Mouse (Mus musculus) neural tube, embryonic 13.5 days (tissue): Measurements from ENCODE around the gene A630076J17Rik. TPM values are rescaled to one million over a fixed set of nuclear protein-coding genes. Genes with fewer than 3 reads are reported as not detected.
A peak's percentile ranks its signal among the peaks of the same experiment; 100 is the strongest.

Experiments used
- ATAC-seq: fragments of 200-750 bp; cut with Nextera tagmentation; 2 replicates; pipeline ENCODE4 v1.8.0; 2017; ENCODE audit warnings: low read depth, mild to moderate bottlenecking, moderate TSS enrichment, moderate library complexity
- H3K27ac ChIP-seq: fragments of 300-500 bp; sonication (generic); replicated peaks from 2 replicates; pipeline ENCODE4 v1.5.1; 2015; ENCODE audit warnings: moderate library complexity, mild to moderate bottlenecking, inconsistent platforms
- H3K27me3 ChIP-seq: fragments of 300-500 bp; sonication (generic); 2 replicates; pipeline ENCODE4 v1.6.1; 2015; ENCODE audit warnings: mild to moderate bottlenecking, inconsistent platforms
- H3K36me3 ChIP-seq: fragments of 300-500 bp; sonication (generic); 2 replicates; pipeline ENCODE4 v1.6.1; 2015; ENCODE audit warnings: mild to moderate bottlenecking, inconsistent platforms
- H3K4me1 ChIP-seq: fragments of 300-500 bp; sonication (generic); replicated peaks from 2 replicates; pipeline ENCODE4 v1.6.1; 2015; ENCODE audit warnings: inconsistent platforms
- H3K4me2 ChIP-seq: fragments of 300-500 bp; sonication (generic); 2 replicates; pipeline ENCODE4 v1.6.1; 2015; ENCODE audit warnings: inconsistent platforms, mild to moderate bottlenecking, moderate library complexity
- H3K4me3 ChIP-seq: fragments of 300-500 bp; sonication (generic); 2 replicates; pipeline ENCODE4 v1.5.1; 2015; ENCODE audit warnings: mild to moderate bottlenecking, inconsistent platforms
- H3K9ac ChIP-seq: fragments of 300-500 bp; sonication (generic); 2 replicates; pipeline ENCODE4 v1.6.1; 2015; ENCODE audit warnings: moderate library complexity, mild to moderate bottlenecking, inconsistent platforms
- H3K9me3 ChIP-seq: fragments of 300-500 bp; sonication (generic); 2 replicates; pipeline ENCODE4 v1.6.1; 2016; ENCODE audit warnings: inconsistent platforms
- WGBS: fragments of 180-500 bp; shearing (Covaris S2); methylation state at CpG from one replicate; pipeline ENCODE4 v1.1.7; 2015; 5-methylcytosine and 5-hydroxymethylcytosine counted together
- polyA plus RNA-seq: library from polyadenylated mRNA; unstranded; fragments of >200 nt; fragmentation: Nextera tagmentation; extraction: Ambion mirVana; gene quantifications from 2 replicates; pipeline ENCODE4 v1.2.1, GENCODE M21; 2015

The A630076J17Rik gene
- polyA plus RNA-seq: not detected in 2 replicates

DNA sequence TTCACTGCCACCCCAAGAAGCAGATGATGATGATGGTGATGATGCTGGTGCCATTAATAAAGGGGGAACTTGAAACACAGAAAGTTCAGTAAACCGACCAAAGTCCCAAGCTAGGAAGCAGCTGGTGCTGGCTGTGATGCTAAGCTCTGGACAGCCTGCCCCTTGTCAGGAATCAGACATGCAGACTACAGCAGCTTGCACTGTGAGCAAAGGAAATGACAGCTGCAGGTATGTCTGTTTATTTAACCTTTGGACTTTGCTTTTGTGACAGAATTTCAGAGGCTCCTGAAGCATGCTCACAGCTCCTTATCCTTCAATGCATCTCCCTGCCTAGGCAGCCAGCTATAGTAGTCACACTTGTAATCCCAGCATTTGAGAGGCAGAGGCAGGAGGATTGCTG is at the start of gene A630076J17Rik:
TSS of gene A630076J17Rik (plus strand) at position 88 of the 400 bp plus-strand sequence.
- Histone ChIP-seq H3K9ac (0 out of 2 replicates have a peak within 1 kb of the TSS, but pooled peaks have one; percentile 23), H3K4me2 (no peak within 1 kb of the TSS), H3K4me1 (no peaks in the 10 kb centered on the region), H3K27ac (no peak within 1 kb of the TSS), H3K36me3 (no peaks in the 10 kb centered on the region), H3K27me3 (peaks cover 14% of the 10 kb centered on the region), H3K9me3 (no peaks in the 10 kb centered on the region), H3K4me3 (no peak within 1 kb of the TSS)
- WGBS: 50% methylated on average over 1 of the region's 1 CpGs
- no peak for ATAC-seq

DNA sequence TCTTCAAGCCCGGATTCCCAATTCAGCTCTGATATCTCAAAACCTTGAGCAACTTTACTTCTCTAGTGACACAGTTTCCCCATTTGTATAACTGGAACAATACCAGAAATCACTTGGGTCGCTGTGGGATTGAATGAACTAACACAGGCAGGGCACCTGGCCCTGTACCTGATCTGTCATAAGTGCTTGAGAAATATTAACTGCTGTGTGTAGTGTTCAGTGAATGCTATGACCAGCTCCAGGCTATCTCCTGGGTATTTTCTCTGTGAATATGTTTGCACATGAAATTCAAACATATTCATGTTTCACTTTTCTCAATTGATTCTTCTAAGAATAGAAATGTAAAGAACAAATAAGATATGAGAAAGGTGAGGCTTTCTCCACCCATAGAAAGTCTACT is 49.6 kb upstream of the A630076J17Rik start:
- 77% methylated on average over 2 of the region's 2 CpGs for WGBS

GRCm38 (mm10) chr3:107182756-107183155 is 47.7 kb upstream of the A630076J17Rik start, which contains the start of gene Kcna10:
Gene Kcna10 (plus strand): TSS chr3:107183056.
- Histone ChIP-seq H3K4me1 (no peaks in the 10 kb centered on the region), H3K36me3 (no peaks in the 10 kb centered on the region), H3K4me3 (no peak within 1 kb of the TSS), H3K9me3 (no peaks in the 10 kb centered on the region), H3K4me2 (no peak within 1 kb of the TSS), H3K27ac (no peak within 1 kb of the TSS), H3K9ac (no peak within 1 kb of the TSS), H3K27me3 (no peaks in the 10 kb centered on the region)
- ATAC-seq: no peak
- 89% methylated on average over 1 of the region's 1 CpGs for WGBS

More for the DNA sequence above, 49.6 kb upstream of the A630076J17Rik start:
- H3K4me1 ChIP-seq: peaks cover 12% of the 10 kb centered on the region
- no peak for ATAC-seq
- no peaks in the 10 kb centered on the region for H3K27me3 ChIP-seq
- H3K4me2 ChIP-seq: no peak overlapping the region
- no peak overlapping the region for H3K4me3 ChIP-seq
- H3K9ac ChIP-seq: no peak overlapping the region
- H3K36me3 ChIP-seq: no peaks in the 10 kb centered on the region
- no peak overlapping the region for H3K27ac ChIP-seq
- no peaks in the 10 kb centered on the region for H3K9me3 ChIP-seq

DNA sequence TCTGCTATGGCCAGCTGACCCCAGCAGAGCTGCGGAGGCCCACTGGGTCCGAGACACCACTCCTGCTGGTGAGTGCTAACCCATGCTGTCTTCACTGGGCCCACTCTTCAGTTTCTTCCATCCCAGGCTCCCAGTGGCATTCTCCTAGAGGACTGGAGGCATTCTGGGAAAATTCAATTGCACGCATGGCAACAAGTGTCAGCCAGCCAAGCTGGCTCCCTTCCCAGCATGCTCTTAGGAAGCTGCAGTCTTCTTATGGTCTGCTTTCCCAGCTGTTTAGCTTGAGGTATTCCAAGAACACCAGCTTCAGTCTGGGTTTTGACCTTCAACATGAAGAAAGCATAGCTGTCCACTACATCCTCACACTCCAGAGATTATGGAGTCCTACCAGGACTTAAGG is 47.2 kb upstream of the A630076J17Rik start:
- no peak for ATAC-seq
- H3K27ac ChIP-seq: no peak overlapping the region
- no peaks in the 10 kb centered on the region for H3K36me3 ChIP-seq
- no peak overlapping the region for H3K4me2 ChIP-seq
- no peaks in the 10 kb centered on the region for H3K4me1 ChIP-seq
- H3K9me3 ChIP-seq: no peaks in the 10 kb centered on the region
- H3K4me3 ChIP-seq: no peak overlapping the region
- no peaks in the 10 kb centered on the region for H3K27me3 ChIP-seq
- 86% methylated on average over 3 of the region's 3 CpGs for WGBS
- no peak overlapping the region for H3K9ac ChIP-seq

GRCm38 (mm10) chr3:107185597-107185996 is 44.8 kb upstream of the A630076J17Rik start:
- whole genome bisulfite sequencing: 77% methylated on average over 3 of the region's 3 CpGs
- Histone ChIP-seq H3K4me1 (no peaks in the 10 kb centered on the region), H3K36me3 (no peaks in the 10 kb centered on the region), H3K9me3 (no peaks in the 10 kb centered on the region), H3K4me3 (no peak overlapping the region), H3K27ac (no peak overlapping the region), H3K27me3 (no peaks in the 10 kb centered on the region), H3K9ac (no peak overlapping the region), H3K4me2 (no peak overlapping the region)
- ATAC-seq: no peak

DNA sequence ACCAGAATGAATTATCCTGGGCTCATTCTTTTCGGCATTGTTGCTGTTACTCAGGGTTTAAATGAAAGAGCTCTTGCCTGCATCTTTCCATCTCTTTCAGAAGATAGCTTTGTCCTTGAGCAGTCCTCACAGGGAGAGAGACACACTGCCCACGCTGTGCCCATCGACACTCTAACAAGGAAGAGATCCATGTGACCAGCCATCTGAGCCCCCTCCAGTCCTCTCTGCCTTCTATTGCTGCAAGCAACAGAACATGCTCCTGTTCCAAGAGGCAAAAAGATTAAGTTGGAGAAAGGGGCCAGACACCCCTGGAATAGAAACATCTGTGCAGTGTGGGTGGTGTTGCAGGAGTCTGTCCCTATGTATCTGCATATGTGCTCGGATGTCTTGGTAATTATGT is 43.4 kb upstream of the A630076J17Rik start:
- Histone ChIP-seq H3K27me3 (no peaks in the 10 kb centered on the region), H3K9me3 (no peaks in the 10 kb centered on the region), H3K4me3 (no peak overlapping the region), H3K36me3 (no peaks in the 10 kb centered on the region), H3K4me1 (no peaks in the 10 kb centered on the region), H3K4me2 (no peak overlapping the region), H3K27ac (no peak overlapping the region), H3K9ac (no peak overlapping the region)
- WGBS: 73% methylated on average over 4 of the region's 4 CpGs
- no peak for ATAC-seq

- WGBS: 44% methylated on average over 6 of the region's 6 CpGs
- Histone ChIP-seq H3K27ac (no peak overlapping the region), H3K4me1 (no peaks in the 10 kb centered on the region), H3K4me3 (no peak overlapping the region), H3K36me3 (no peaks in the 10 kb centered on the region), H3K27me3 (no peaks in the 10 kb centered on the region), H3K9me3 (no peaks in the 10 kb centered on the region), H3K9ac (no peak overlapping the region), H3K4me2 (no peak overlapping the region)
- ATAC-seq: peak; percentile 79
Observed at GRCm38 (mm10) chr3:107188226-107188899, 42.1 kb upstream of the A630076J17Rik start.

DNA sequence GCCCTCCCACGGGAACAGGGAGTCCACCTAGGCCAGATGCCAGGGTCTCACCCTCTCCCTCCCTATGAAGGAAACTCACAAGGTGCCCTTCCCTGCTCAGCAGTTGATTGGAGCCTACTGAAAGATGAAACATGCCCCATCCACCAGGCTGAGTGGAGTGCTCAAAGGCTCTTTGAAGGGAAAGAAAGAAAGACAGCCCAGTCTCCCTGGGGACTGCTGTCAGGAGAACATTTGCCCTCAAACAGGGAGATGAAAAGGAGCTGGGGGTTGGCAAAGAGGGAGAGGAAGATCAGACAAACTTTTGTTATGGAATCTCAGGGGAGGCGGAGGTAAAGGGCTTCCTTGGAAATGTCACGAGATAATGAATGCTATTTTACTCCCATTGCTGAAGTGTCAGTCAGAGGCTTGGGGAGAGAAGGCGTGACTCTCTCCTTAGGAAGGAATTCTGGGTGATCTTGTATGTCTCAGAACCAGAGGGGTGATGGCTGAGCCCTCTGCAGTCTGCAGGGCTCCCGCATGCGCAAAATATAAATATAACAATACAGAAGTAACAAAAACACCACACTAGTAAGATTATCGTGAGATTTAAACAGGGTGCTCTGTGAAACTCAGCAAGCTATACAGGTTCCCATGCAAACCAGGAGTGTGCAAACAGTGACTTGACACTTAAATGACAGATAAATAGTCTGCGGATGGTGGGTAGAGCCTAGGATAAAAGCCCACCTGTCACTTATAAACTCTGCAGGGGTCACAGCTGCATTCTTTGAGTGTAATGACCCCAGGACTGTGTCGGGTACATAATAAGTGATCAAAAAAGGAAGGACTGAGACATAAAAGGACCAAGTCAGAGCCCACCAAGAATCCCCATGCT is 28.9 kb upstream of the A630076J17Rik start:
- WGBS: 37% methylated on average over 9 of the region's 9 CpGs
- H3K4me1 ChIP-seq: peaks cover 3% of the 10 kb centered on the region
- no peaks in the 10 kb centered on the region for H3K36me3 ChIP-seq
- no peak overlapping the region for H3K27ac ChIP-seq
- no peak for ATAC-seq
- no peak overlapping the region for H3K4me2 ChIP-seq
- no peak overlapping the region for H3K4me3 ChIP-seq
- H3K27me3 ChIP-seq: no peaks in the 10 kb centered on the region
- no peak overlapping the region for H3K9ac ChIP-seq
- H3K9me3 ChIP-seq: no peaks in the 10 kb centered on the region

DNA sequence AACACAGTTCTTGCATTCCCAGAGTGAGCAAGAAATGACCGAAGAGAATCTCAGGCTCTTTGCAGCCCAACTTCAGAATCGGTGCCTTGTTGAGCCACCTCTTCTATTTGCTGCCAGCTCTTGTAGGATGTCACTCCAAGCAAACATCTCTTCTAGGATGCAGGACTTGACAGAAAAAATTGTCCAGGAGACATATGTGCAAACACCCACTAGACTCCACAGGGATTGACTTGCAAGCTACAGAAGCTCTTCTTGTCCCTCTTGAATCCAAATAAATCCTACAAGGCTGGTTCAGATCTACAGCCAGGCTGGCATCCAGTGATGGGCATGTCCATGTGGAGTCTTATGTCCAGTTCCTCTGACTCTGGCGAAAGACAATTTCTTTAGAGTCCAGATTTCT is 26.0 kb upstream of the A630076J17Rik start:
- no peak for ATAC-seq
- no peak overlapping the region for H3K9ac ChIP-seq
- peaks cover 27% of the 10 kb centered on the region for H3K4me1 ChIP-seq
- H3K4me2 ChIP-seq: no peak overlapping the region
- H3K4me3 ChIP-seq: no peak overlapping the region
- H3K9me3 ChIP-seq: no peaks in the 10 kb centered on the region
- no peaks in the 10 kb centered on the region for H3K36me3 ChIP-seq
- H3K27ac ChIP-seq: no peak overlapping the region
- 91% methylated on average over 3 of the region's 3 CpGs for WGBS
- no peaks in the 10 kb centered on the region for H3K27me3 ChIP-seq

- H3K9ac ChIP-seq: no peak overlapping the region
- no peaks in the 10 kb centered on the region for H3K36me3 ChIP-seq
- H3K4me1 ChIP-seq: peaks cover 27% of the 10 kb centered on the region
- no peak overlapping the region for H3K4me3 ChIP-seq
- no peak for ATAC-seq
- H3K9me3 ChIP-seq: no peaks in the 10 kb centered on the region
- H3K27me3 ChIP-seq: no peaks in the 10 kb centered on the region
- H3K27ac ChIP-seq: no peak overlapping the region
- no peak overlapping the region for H3K4me2 ChIP-seq
Observed at GRCm38 (mm10) chr3:107205170-107205569, 25.2 kb upstream of the A630076J17Rik start.

GRCm38 (mm10) chr3:107205994-107206393 is 24.4 kb upstream of the A630076J17Rik start:
- Histone ChIP-seq H3K4me3 (no peak overlapping the region), H3K27ac (no peak overlapping the region), H3K36me3 (no peaks in the 10 kb centered on the region), H3K4me2 (no peak overlapping the region), H3K9me3 (no peaks in the 10 kb centered on the region), H3K4me1 (peaks cover 27% of the 10 kb centered on the region), H3K9ac (no peak overlapping the region), H3K27me3 (no peaks in the 10 kb centered on the region)
- 12% methylated on average over 4 of the region's 4 CpGs for WGBS
- no peak for ATAC-seq

DNA sequence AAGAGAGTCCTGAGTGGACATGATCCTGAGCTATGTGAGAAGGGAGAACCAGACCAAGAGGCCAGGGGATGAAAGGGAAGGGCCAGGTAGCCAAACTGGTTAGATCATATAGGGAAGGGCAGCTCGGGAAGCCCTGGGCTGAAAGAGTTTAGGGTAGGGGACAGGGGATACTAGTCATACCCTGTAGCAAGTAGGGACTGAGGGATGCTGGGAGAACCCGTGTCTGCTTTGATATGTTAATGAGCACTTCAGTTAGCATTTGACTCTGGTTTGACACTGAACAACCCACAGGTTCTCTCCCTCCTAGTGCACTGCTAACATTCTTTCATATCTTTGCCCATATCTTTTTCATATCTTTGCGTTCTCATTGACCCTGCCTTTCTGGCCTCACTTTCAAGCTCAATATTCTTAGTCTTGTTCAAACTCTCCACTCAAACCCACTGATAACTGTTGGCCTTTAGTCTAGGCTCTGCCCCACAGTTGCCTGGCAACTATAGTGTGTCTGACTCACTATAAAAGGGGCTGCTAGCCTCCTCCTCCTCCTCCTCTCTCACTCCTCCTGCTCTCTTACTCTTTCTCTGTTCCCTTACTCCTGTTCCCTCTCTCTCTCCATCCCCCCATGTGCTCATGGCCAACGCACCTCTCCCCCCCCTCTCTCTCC is 23.8 kb upstream of the A630076J17Rik start:
- peak; percentile 19; the same call in 1 of the 2 replicates for ATAC-seq
- no peaks in the 10 kb centered on the region for H3K36me3 ChIP-seq
- H3K9ac ChIP-seq: no peak overlapping the region
- 27% methylated on average over 4 of the region's 4 CpGs for WGBS
- H3K4me3 ChIP-seq: no peak overlapping the region
- no peaks in the 10 kb centered on the region for H3K27me3 ChIP-seq
- no peak overlapping the region for H3K4me2 ChIP-seq
- H3K9me3 ChIP-seq: no peaks in the 10 kb centered on the region
- no peak overlapping the region for H3K27ac ChIP-seq
- peaks cover 27% of the 10 kb centered on the region for H3K4me1 ChIP-seq
